Mouse (Mus musculus): ENCODE results near the gene Rxylt1.
A peak's percentile ranks its signal among the peaks of the same experiment; 100 is the strongest.

The Rxylt1 gene

GRCm38 (mm10) chr10:122096980-122097844 is at the start of gene Rxylt1:
Rxylt1 (minus strand) TSS chr10:122097371.
- peak; percentile 93 for DNase-seq (ENCODE audit: low read depth)

DNA sequence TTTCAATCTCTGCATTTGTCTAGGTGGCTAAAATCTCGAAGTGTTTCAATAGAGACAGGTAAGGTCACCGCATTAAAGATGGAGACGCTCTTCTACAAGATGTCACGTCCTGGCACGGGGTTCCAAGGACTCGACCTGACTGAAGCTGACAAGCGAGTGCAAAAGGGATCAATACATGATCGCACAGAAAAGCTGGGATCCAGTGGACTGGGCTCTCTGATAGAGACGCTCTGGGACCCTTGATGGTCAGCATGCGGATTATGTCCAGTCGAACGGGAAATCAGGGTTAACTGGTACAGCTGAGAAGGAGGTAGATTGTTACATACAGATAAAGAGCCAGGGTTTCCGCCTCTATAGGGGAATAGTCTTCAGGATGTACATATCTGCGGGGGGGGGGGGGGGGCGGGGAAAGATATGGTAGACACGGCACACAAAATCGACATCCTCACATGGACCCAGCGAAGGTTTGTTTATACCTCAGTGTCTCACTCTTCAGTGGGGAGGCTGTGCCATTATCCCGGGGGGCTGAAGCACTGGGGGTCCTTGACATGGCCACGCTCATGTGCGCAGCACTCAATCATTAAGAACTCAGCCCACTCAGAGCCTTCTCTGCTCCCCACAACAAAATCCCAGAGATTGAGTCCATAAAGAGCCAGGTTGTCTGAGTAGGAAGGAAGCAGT is 24.3 kb upstream of the Rxylt1 start:
- no peak for DNase-seq (ENCODE audit: low read depth)

GRCm38 (mm10) chr10:122120500-122121289 is 23.5 kb upstream of the Rxylt1 start:
- no peak for DNase-seq (ENCODE audit: low read depth)

GRCm38 (mm10) chr10:122119451-122119850 is 22.3 kb upstream of the Rxylt1 start:
- DNase-seq (ENCODE audit: low read depth): no peak

DNA sequence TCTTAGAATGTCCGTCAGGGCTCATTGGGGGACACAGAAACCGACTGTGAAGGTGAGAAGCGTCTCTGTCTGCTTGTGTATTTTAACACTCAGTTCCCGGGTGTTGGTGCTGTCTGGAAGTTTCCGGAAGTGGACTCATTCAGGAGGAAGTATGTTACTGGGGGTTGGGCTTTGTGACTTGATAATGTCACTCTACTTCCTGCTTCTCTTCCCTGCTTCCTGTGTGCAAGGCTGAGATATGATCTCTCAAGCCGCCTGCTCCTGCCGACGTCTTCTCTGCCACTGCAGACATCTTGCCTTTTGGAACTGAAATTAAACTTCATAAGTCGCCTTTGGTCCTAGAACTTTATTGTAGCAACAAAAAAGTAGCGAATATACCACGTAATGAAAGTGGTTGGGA is 19.5 kb upstream of the Rxylt1 start:
- no peak for DNase-seq (ENCODE audit: low read depth)

DNA sequence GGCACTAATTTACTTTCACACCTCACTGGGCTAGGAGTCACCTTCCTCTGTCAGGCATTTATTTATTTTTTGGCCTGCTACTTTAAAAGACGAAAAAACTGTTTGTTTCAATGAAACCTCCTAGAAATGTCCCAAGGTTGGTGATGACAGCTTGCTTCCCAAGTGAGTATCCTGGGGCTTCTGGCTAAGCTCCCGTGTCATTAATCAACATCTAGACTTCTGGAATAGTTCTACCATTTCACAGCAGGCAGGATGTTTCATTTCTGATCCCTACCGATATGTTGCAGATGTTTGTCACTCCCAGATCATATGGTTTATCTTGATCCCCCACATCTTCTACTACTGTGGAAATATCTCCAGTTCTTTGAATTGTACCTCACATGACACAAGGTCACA is 9.5 kb upstream of the Rxylt1 start:
- DNase-seq (ENCODE audit: low read depth): no peak

DNA sequence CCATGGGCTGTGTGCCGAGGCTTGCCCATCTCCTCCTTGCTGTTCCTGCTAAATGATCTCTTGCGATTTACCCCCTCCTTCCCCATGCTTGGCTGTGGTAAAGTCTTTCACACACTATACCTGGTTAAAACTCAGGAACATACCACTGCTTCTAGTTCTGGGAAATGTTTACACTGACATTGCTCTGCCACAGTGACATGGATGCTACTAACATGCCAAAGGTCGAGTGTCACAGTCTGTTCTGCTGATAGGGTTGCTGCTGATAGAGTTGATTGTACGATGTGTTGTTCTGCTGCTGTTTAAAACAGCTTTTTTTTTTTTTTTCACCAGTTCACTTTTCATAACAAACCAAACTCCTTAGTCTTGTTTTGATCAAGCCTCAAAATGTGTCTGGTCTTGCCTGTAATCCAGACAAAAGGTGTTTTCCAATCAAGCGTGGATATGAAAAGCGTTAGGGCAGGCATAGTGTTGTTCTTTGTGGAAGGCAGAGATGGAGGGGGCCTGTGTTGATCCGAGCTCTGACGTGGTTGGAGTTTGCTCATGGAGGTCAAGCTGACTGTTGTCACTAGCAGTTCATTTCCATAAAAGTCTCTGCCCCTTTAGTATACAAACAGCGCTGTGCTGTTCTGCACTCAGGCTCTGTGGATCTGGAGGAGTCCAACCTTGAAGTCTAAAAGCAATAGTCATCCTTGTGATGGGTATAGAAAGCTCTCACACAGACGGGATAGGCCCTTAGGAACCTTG is 8.9 kb upstream of the Rxylt1 start:
- DNase-seq (ENCODE audit: low read depth): no peak

DNA sequence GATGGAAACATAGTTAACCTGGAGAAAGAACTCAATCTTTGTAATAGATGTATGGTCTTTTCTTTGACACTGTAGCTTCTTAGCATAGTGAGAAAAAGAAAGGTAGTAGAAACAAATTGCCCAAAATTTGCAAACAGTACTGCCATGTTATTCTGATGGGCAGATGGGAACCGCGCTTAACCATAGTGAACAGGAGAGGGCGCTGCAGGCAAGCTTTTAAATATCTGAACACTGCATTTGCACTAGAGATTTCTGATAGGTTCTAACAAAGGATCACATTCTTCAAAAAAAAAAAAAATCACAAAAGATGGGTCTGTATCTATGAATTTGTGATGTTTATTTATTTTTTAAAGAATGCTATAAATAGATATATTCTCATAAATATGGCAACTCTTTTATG is 8.2 kb upstream of the Rxylt1 start:
- DNase-seq (ENCODE audit: low read depth): peak; percentile 59

- DNase-seq (ENCODE audit: low read depth): no peak
Measured at GRCm38 (mm10) chr10:122102675-122103074, 5.5 kb upstream of the Rxylt1 start.

- DNase-seq (ENCODE audit: low read depth): no peak
Measured at GRCm38 (mm10) chr10:122096462-122096979, 650 bp downstream of the Rxylt1 start.

DNA sequence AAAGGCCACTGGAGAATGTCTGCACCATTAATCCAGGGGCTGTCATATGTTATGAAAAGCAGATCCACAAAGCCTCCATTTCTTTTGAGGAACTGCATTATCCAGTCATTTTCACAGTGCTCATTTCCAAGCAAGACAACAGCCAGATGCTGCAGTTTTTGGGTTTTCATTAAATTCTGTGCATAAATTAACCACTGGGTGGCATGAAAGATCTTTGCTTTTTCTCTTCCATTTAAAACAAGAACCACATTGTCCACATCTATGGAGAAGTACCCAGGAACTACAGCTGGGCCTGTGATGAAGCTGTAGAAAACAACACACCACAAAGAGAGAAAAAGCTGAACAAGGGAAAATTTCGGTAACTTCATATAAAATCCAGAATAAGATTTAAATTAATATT is 6.7 kb downstream of the Rxylt1 start:
- no peak for DNase-seq (ENCODE audit: low read depth)

GRCm38 (mm10) chr10:122081352-122081751 is 15.8 kb downstream of the Rxylt1 start:
- no peak for DNase-seq (ENCODE audit: low read depth)

DNA sequence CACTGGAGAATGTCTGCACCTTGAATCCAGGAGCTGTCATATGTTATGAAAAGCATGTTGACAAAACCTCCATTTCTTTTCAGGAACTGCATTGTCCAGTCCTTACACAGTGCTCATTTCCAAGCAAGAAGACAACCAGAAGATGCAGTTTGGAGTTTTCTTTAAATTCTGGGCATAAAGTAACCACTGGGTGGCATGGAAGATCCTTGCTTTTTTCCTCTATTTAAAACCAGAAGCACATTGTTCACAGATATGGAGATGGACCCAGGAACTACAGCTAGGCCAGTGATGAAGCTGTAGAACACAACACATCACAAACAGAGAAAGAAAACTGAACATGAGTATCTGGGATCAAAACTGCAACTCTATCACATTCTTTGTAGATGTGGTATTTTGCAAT is 28.0 kb downstream of the Rxylt1 start:
- no peak for DNase-seq (ENCODE audit: low read depth)

DNA sequence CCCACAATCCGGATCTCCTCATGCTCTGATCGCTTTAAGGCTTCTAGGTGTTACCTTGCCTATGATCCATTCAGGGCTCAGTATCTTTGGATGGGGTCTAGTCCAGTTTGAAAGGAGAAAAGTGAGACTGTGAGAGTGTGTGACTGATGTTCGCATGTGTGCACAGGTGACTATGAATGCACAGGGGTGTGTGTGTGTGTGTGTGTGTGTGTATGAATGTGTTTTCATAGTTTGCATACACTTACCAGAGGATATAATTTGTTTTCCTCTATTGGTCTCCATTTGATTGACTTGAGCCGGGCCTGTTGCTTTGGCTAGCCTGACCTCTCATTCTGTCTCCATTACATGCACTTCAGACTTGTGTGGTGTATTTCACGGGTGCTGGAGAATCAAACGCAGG is 41.3 kb downstream of the Rxylt1 start:
- no peak for DNase-seq (ENCODE audit: low read depth)

GRCm38 (mm10) chr10:122054535-122054934 is 42.6 kb downstream of the Rxylt1 start:
- peak; percentile 57 for DNase-seq (ENCODE audit: low read depth)

GRCm38 (mm10) chr10:122051831-122052230 is 45.3 kb downstream of the Rxylt1 start:
- peak; percentile 82 for DNase-seq (ENCODE audit: low read depth)

GRCm38 (mm10) chr10:122047727-122048365 is 49.3 kb downstream of the Rxylt1 start:
- peak; percentile 62 for DNase-seq (ENCODE audit: low read depth)

DNA sequence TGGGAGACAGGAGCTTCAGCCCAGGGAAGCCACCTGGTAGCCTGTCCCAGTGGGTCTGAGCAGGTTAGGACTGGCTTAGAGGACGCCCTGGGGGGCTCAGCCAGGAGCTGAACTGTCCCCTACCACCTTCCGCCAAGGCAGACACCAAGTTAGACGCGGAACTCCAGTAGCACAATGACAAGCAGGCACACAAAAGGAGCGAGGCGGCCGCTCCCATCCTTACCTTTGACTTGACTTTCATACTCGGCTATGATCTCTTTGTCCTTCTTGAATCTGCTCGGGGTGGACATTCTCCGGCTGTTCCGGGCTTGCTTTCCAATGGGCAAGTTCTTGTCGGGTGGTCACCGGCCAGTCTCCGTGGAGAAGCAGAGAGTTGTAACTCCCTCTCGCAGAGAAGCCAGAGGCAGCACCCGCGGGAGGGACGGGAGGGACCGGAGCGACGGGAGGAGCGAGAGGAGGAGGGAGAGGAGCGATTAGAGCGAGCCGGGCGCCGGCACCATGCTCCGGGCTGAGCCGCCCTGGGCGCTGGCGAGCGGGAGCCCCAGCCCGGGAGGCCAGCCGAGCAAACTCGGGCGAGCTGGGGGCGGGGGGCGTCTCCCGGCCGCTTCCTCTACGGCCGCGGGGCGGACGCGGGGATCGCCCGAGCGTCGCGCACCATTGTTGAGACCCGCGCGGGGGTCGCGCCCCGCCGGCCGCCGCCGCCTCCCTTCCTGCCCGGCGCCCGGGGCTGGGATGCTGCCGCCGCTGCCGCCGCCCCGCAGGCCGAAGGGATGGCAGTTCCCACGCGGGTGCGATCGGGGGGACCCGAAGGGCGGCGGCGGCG is 50.1 kb downstream of the Rxylt1 start, which contains the start of gene Srgap1:
Srgap1 (minus strand) TSS at position 412 of the 823 bp plus-strand sequence.
- DNase-seq (ENCODE audit: low read depth): no peak

DNA sequence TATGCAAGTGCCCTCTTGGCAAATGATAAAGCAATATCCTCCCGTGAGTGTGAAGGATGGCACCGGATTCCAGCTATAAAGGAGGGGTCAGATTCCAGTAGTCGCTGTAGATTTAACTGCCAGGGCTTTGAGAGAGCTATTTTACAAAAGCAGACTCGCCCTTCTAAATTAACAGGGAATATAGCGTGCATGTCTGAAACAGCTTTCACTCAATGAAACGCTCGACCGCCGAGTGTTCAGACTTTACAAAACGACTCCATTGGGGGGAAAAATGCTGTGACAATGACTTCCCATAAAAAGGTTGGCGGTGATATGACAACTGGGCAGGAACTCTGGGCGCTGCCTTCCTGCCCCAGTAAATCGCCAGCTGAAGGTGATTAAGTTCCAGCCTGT is 50.7 kb downstream of the Rxylt1 start:
- no peak for DNase-seq (ENCODE audit: low read depth)

GRCm38 (mm10) chr10:122045946-122046345 is 51.2 kb downstream of the Rxylt1 start:
- no peak for DNase-seq (ENCODE audit: low read depth)

All from c-Kit-positive CD71-negative TER-119-negative erythroid progenitor cells, embryonic 14.5 days (primary cell).